Mouse (Mus musculus) limb, embryonic 13.5 days (tissue): ENCODE results near the gene Arhgef3. TPM values are rescaled to one million over a fixed set of nuclear protein-coding genes. Genes with fewer than 3 reads are reported as not detected.
A peak's percentile ranks its signal among the peaks of the same experiment; 100 is the strongest.

ENCODE experiments used
- ATAC-seq: fragments of 200-750 bp; cut with Nextera tagmentation; 2 replicates; pipeline ENCODE4 v1.8.0; 2017; ENCODE audit warnings: low read depth, moderate number of reproducible peaks, moderate TSS enrichment; ENCODE audit not compliant: low FRiP score
- H3K27ac ChIP-seq: fragments of 300-500 bp; sonication (generic); 2 replicates; pipeline ENCODE4 v1.5.1; 2015; ENCODE audit warnings: inconsistent platforms, mild to moderate bottlenecking, moderate library complexity
- H3K27me3 ChIP-seq: fragments of 300-500 bp; sonication (generic); 2 replicates; pipeline ENCODE4 v1.6.1; 2015; ENCODE audit warnings: mild to moderate bottlenecking, inconsistent platforms
- H3K36me3 ChIP-seq: fragments of 300-500 bp; sonication (generic); 2 replicates; pipeline ENCODE4 v1.6.1; 2015; ENCODE audit warnings: inconsistent platforms, mild to moderate bottlenecking, moderate library complexity
- H3K4me1 ChIP-seq: fragments of 300-500 bp; sonication (generic); 2 replicates; pipeline ENCODE4 v1.6.1; 2015; ENCODE audit warnings: inconsistent platforms
- H3K4me2 ChIP-seq: fragments of 300-500 bp; sonication (generic); replicated peaks from 2 replicates; pipeline ENCODE4 v1.6.1; 2015; ENCODE audit warnings: inconsistent platforms, mild to moderate bottlenecking, moderate library complexity
- H3K4me3 ChIP-seq: fragments of 300-500 bp; sonication (generic); 2 replicates; pipeline ENCODE4 v1.5.1; 2015; ENCODE audit warnings: moderate library complexity, mild to moderate bottlenecking, inconsistent platforms
- H3K9ac ChIP-seq: fragments of 300-500 bp; sonication (generic); 2 replicates; pipeline ENCODE4 v1.6.1; 2015; ENCODE audit warnings: mild to moderate bottlenecking, inconsistent platforms
- H3K9me3 ChIP-seq: fragments of 300-500 bp; sonication (generic); 2 replicates; pipeline ENCODE4 v1.6.1; 2016; ENCODE audit warnings: inconsistent platforms
- WGBS: fragments of 180-500 bp; shearing (Covaris S2); methylation state at CpG from one replicate; pipeline ENCODE4 v1.1.7; 2015; 5-methylcytosine and 5-hydroxymethylcytosine counted together
- polyA plus RNA-seq: library from polyadenylated mRNA; unstranded; fragments of >200 nt; fragmentation: Nextera tagmentation; extraction: Ambion mirVana; gene quantifications from 2 replicates; pipeline ENCODE4 v1.2.1, GENCODE M21; 2015

Arhgef3 gene
- polyA plus RNA-seq, 1 experiment from 2014 or later, result 24.1 TPM

- no peak overlapping the region for H3K4me3 ChIP-seq
- no peaks in the 10 kb centered on the region for H3K9me3 ChIP-seq
- no peaks in the 10 kb centered on the region for H3K27me3 ChIP-seq
- peaks cover 65% of the 10 kb centered on the region for H3K4me1 ChIP-seq
- no peak overlapping the region for H3K4me2 ChIP-seq
- H3K27ac ChIP-seq, result no peak overlapping the region
- no peaks in the 10 kb centered on the region for H3K36me3 ChIP-seq
- no peak for ATAC-seq
- no peak overlapping the region for H3K9ac ChIP-seq
- 81% methylated on average over 4 of the region's 4 CpGs for WGBS
Measured at GRCm38 (mm10) chr14:27369503-27369902, 254.8 kb downstream of the Arhgef3 start.

DNA sequence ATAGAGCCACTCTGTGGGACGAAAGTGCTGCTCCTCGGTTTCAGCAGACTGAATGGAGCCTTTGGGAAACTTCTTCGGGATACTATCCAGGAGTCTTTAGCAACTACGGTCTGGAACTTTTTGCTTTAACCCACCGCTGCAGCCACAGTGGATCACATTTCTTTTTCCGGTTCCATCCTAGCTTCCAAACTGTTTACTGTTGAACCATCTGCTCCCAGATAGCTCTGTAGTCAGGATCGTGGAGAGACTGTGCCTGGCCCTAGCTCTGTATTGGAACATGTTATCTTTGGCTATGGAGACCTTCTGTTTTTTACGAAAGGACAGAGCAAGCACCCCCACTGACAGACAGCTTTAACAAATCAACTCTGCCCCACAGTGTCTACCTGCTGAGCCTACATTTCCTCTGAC, 257.0 kb downstream of the Arhgef3 start:
- Histone ChIP-seq H3K27ac (peak overlapping the region; percentile 61; the same call in 1 of the 2 replicates), H3K36me3 (no peaks in the 10 kb centered on the region), H3K9me3 (no peaks in the 10 kb centered on the region), H3K4me3 (no peak overlapping the region), H3K4me1 (peaks cover 51% of the 10 kb centered on the region), H3K9ac (no peak overlapping the region), H3K27me3 (no peaks in the 10 kb centered on the region), H3K4me2 (no peak overlapping the region)
- WGBS, result 53% methylated on average over 8 of the region's 8 CpGs
- no peak for ATAC-seq

DNA sequence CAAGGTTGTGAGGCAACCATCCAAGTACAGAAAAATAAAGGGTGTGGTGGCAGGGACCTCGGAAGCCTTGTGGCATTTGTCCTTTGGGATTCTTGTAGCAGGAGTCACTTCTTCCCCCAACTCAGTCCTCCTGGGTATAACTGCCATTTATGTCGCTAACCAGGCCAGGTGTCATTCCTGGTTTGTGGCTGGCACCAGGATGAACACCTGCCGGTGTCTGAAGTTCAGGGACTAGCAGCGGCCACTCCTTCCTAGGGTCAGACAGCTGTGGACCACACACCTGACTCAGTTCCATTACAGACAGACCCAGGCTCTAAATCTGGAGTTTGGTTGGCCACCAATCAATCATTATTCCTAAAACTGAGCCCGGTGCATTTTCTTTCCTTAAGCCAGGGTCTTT, 258.8 kb downstream of the Arhgef3 start:
- Histone ChIP-seq H3K9ac (no peak overlapping the region), H3K4me3 (no peak overlapping the region), H3K27me3 (no peaks in the 10 kb centered on the region), H3K4me1 (peaks cover 32% of the 10 kb centered on the region), H3K4me2 (no peak overlapping the region), H3K36me3 (no peaks in the 10 kb centered on the region), H3K27ac (no peak overlapping the region), H3K9me3 (no peaks in the 10 kb centered on the region)
- 68% methylated on average over 5 of the region's 5 CpGs for WGBS
- ATAC-seq, result no peak

DNA sequence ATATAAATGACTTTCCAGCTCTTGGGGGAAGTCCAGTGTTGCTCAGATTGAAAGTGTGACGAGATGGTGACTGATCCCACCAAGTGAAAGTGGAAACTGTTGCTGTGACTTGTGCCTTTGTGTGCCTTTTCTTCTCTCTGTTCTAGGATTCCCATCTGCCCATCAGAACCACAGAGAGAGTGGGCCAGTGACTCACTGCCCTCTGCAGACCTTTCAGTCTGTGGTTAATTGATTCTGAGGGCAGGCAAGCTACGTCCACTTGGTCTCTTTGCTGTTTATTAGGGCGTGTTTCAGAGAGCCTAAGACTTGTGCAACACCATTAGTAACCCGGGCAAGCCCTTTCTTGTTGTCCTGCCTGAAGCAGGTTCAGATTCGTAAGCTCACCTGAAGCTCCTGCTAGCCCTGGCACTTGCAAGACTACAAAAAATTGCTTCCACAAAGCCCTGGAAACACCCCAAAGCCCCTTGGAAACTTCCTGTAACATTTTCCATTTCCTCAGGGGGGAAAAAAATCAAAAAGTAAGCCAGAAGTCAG, 261.5 kb downstream of the Arhgef3 start:
- peak overlapping the region; percentile 52; the same call in 1 of the 2 replicates for H3K27ac ChIP-seq
- no peak overlapping the region for H3K9ac ChIP-seq
- H3K4me2 ChIP-seq, result no peak overlapping the region
- ATAC-seq, result no peak
- H3K36me3 ChIP-seq, result no peaks in the 10 kb centered on the region
- H3K9me3 ChIP-seq, result no peaks in the 10 kb centered on the region
- 41% methylated on average over 5 of the region's 5 CpGs for WGBS
- H3K4me3 ChIP-seq, result no peak overlapping the region
- H3K27me3 ChIP-seq, result no peaks in the 10 kb centered on the region
- H3K4me1 ChIP-seq, result peaks cover 19% of the 10 kb centered on the region

DNA sequence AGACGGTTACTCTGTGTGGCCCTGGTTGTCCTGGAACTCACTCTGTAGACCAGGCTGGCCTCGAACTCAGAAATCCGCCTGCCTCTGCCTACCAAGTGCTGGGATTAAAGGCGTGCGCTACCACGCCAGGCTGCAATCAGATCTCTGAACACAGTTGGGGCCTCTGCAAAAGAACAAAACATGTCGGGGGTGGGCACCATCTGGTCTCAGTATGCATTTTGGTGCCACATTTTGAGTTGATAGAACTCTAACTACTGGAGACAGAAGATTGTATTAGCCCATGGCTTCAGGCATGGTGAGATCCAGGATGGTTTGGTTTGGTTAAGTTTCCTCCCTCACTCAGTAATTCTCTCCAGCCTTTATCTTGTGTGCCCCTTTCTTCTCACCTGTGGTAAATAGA, 264.0 kb downstream of the Arhgef3 start:
- no peak overlapping the region for H3K27ac ChIP-seq
- H3K9ac ChIP-seq, result no peak overlapping the region
- WGBS, result 91% methylated on average over 7 of the region's 7 CpGs
- H3K4me2 ChIP-seq, result no peak overlapping the region
- no peak overlapping the region for H3K4me3 ChIP-seq
- no peaks in the 10 kb centered on the region for H3K27me3 ChIP-seq
- no peaks in the 10 kb centered on the region for H3K9me3 ChIP-seq
- H3K4me1 ChIP-seq, result peaks cover 6% of the 10 kb centered on the region
- H3K36me3 ChIP-seq, result no peaks in the 10 kb centered on the region
- no peak for ATAC-seq

DNA sequence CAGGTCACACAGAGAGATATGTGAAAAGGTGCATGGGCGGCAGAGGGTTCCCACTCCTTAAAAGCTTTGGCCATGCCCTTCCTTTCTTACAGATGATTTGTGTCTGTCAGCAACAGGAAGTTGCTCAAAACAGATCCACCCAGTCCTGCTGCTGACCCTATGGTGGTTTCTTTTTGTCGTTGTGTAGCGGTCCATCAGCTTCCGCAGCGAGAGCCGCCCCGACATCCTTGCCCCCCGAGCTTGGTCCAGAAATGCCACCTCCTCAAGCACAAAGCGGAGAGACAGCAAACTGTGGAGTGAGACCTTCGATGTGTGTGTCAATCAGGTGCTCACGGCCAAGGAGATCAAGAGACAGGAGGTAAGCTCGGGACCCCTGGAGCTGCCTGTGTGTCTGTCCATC, 264.7 kb downstream of the Arhgef3 start:
- Histone ChIP-seq H3K9me3 (no peaks in the 10 kb centered on the region), H3K9ac (no peak overlapping the region), H3K4me2 (no peak overlapping the region), H3K27me3 (no peaks in the 10 kb centered on the region), H3K27ac (no peak overlapping the region), H3K4me1 (peaks cover 6% of the 10 kb centered on the region), H3K36me3 (peaks cover 3% of the 10 kb centered on the region), H3K4me3 (no peak overlapping the region)
- 82% methylated on average over 12 of the region's 12 CpGs for WGBS
- ATAC-seq, result no peak

GRCm38 (mm10) chr14:27381459-27381858, 266.8 kb downstream of the Arhgef3 start:
- WGBS, result 84% methylated on average over 7 of the region's 7 CpGs

GRCm38 (mm10) chr14:27383321-27383830, 268.7 kb downstream of the Arhgef3 start:
- H3K27me3 ChIP-seq, result no peaks in the 10 kb centered on the region
- H3K27ac ChIP-seq, result no peak overlapping the region
- 82% methylated on average over 5 of the region's 5 CpGs for WGBS
- H3K4me2 ChIP-seq, result no peak overlapping the region
- no peak for ATAC-seq
- H3K9me3 ChIP-seq, result no peaks in the 10 kb centered on the region
- H3K36me3 ChIP-seq, result peaks cover 22% of the 10 kb centered on the region
- no peaks in the 10 kb centered on the region for H3K4me1 ChIP-seq
- H3K9ac ChIP-seq, result no peak overlapping the region
- H3K4me3 ChIP-seq, result no peak overlapping the region

More at GRCm38 (mm10) chr14:27381459-27381858, 266.8 kb downstream of the Arhgef3 start:
- H3K27ac ChIP-seq, result no peak overlapping the region
- no peaks in the 10 kb centered on the region for H3K9me3 ChIP-seq
- no peak overlapping the region for H3K4me3 ChIP-seq
- H3K4me2 ChIP-seq, result no peak overlapping the region
- H3K27me3 ChIP-seq, result no peaks in the 10 kb centered on the region
- peaks cover under 1% of the 10 kb centered on the region for H3K4me1 ChIP-seq
- H3K36me3 ChIP-seq, result peaks cover 13% of the 10 kb centered on the region
- ATAC-seq, result no peak
- H3K9ac ChIP-seq, result no peak overlapping the region

GRCm38 (mm10) chr14:27384143-27384542, 269.4 kb downstream of the Arhgef3 start:
- no peaks in the 10 kb centered on the region for H3K27me3 ChIP-seq
- ATAC-seq, result no peak
- H3K9me3 ChIP-seq, result no peaks in the 10 kb centered on the region
- no peak overlapping the region for H3K4me2 ChIP-seq
- no peak overlapping the region for H3K9ac ChIP-seq
- WGBS, result 91% methylated on average over 4 of the region's 4 CpGs
- no peak overlapping the region for H3K27ac ChIP-seq
- no peak overlapping the region for H3K4me3 ChIP-seq
- peaks cover 22% of the 10 kb centered on the region for H3K36me3 ChIP-seq
- H3K4me1 ChIP-seq, result no peaks in the 10 kb centered on the region

- no peaks in the 10 kb centered on the region for H3K4me1 ChIP-seq
- no peak for ATAC-seq
- no peak overlapping the region for H3K4me2 ChIP-seq
- H3K36me3 ChIP-seq, result peaks cover 22% of the 10 kb centered on the region
- H3K27ac ChIP-seq, result no peak overlapping the region
- no peaks in the 10 kb centered on the region for H3K9me3 ChIP-seq
- no peak overlapping the region for H3K9ac ChIP-seq
- no peak overlapping the region for H3K4me3 ChIP-seq
- H3K27me3 ChIP-seq, result no peaks in the 10 kb centered on the region
Measured at GRCm38 (mm10) chr14:27388616-27389015, 273.9 kb downstream of the Arhgef3 start.

DNA sequence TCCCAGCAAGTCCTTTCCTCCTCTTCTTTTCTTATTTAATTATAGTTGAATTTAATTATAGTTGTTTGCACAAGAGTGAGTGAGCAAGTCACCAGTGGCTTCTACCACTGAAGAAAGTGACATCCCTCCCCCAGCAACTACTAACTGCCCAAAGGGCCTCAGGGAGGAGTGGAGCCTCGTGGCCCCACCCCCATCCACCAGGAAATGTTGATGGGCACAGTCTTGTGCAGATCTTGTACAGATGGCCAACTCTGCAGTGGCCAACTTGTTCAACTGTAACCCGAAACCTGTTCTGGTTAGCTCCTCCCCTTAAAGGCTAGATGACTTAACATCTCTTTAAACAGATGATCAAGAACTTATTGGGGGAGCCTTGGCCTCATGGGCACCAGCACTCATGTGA, 275.0 kb downstream of the Arhgef3 start:
- ATAC-seq, result no peak
- no peaks in the 10 kb centered on the region for H3K9me3 ChIP-seq
- peaks cover 24% of the 10 kb centered on the region for H3K36me3 ChIP-seq
- H3K27me3 ChIP-seq, result no peaks in the 10 kb centered on the region
- H3K4me2 ChIP-seq, result no peak overlapping the region
- no peak overlapping the region for H3K4me3 ChIP-seq
- no peak overlapping the region for H3K9ac ChIP-seq
- no peak overlapping the region for H3K27ac ChIP-seq
- 85% methylated on average over 2 of the region's 2 CpGs for WGBS
- H3K4me1 ChIP-seq, result no peaks in the 10 kb centered on the region

DNA sequence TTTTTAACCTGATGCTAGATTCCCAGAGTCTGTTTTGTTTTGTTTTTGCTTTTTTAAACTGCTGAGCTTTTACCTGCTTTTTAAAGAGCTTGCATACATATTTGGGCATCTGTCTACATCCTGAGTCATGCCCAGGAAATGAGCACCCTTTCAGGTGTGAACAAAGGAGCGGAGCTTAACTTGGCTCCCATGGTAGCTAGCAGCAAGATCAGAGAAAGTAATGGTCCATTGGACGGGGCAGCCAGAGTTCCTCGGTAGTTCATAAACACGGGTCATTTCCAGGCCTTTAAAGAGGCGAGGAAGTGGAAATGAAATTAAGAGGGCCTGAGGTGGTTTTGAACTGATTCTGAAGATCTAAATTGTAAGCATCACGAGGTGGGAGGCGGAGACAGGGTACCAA, 276.0 kb downstream of the Arhgef3 start:
- Histone ChIP-seq H3K36me3 (peaks cover 26% of the 10 kb centered on the region), H3K4me1 (no peaks in the 10 kb centered on the region), H3K4me3 (no peak overlapping the region), H3K27ac (no peak overlapping the region), H3K9me3 (no peaks in the 10 kb centered on the region), H3K4me2 (no peak overlapping the region), H3K9ac (no peak overlapping the region), H3K27me3 (no peaks in the 10 kb centered on the region)
- 54% methylated on average over 7 of the region's 7 CpGs for WGBS
- no peak for ATAC-seq

DNA sequence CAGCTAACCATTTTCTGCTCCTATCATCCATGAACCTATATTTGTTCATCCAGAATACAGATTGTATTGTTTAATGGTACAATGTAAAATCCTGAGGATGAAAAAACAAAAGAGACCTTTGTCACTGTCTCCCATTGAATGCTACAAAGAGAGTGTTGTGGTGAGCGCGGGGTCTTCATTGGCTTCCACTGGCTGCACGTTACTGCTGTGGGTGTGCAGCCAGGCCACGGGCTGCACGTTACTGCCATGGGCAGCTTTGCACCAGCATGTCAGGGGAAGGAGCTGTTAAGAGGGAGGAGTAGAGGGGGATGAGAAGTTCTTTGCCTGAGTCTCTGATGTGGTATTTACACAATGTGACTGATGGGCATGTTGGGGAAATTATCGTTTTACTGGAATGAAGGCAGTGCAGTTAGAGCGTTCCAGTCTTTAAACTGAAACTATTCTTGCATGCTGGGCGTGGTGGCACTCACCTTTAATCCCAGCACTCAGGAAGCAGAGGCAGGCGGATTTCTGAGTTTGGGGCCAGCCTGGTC, 277.1 kb downstream of the Arhgef3 start:
- no peak overlapping the region for H3K27ac ChIP-seq
- no peak overlapping the region for H3K4me2 ChIP-seq
- 81% methylated on average over 9 of the region's 9 CpGs for WGBS
- no peak overlapping the region for H3K4me3 ChIP-seq
- H3K9ac ChIP-seq, result no peak overlapping the region
- H3K36me3 ChIP-seq, result peaks cover 26% of the 10 kb centered on the region
- H3K4me1 ChIP-seq, result no peaks in the 10 kb centered on the region
- no peak for ATAC-seq
- H3K9me3 ChIP-seq, result no peaks in the 10 kb centered on the region
- H3K27me3 ChIP-seq, result no peaks in the 10 kb centered on the region
